Mouse (Mus musculus) MEL (cell line): ENCODE data around the gene Nmnat3.

Source experiments
- GATA1 ChIP-seq: IDR thresholded peaks from 2 replicates; pipeline ENCODE4 v1.6.1; 2011; ENCODE audit warnings: low read depth, low read length, improper control_type of control experiment
- HCFC1 ChIP-seq: IDR thresholded peaks from 2 replicates; pipeline ENCODE4 v1.6.1; 2012; ENCODE audit warnings: low read depth, mild to moderate bottlenecking, inconsistent platforms, low read length, improper control_type of control experiment, moderate library complexity
- MXI1 ChIP-seq: IDR thresholded peaks from 2 replicates; pipeline ENCODE4 v1.6.1; 2011; ENCODE audit warnings: mild to moderate bottlenecking, low read depth, low read length, improper control_type of control experiment
- TCF12 ChIP-seq: IDR thresholded peaks from 2 replicates; pipeline ENCODE4 v1.6.1; 2014; ENCODE audit warnings: low read depth, mild to moderate bottlenecking, inconsistent platforms, low read length, improper control_type of control experiment, moderate library complexity
- USF1 ChIP-seq: IDR thresholded peaks from 2 replicates; pipeline ENCODE4 v1.6.1; 2014; ENCODE audit warnings: low read depth, mild to moderate bottlenecking, inconsistent platforms, low read length, improper control_type of control experiment, moderate library complexity
- ZKSCAN1 ChIP-seq: IDR thresholded peaks from 2 replicates; pipeline ENCODE4 v1.6.1; 2012; ENCODE audit warnings: low read depth, mild to moderate bottlenecking, inconsistent platforms, low read length, improper control_type of control experiment, moderate library complexity

GRCm38 (mm10) chr9:98350318-98351144, 63.3 kb downstream of the Nmnat3 start:
- TF ChIP-seq HCFC1 (no peak), TCF12 (no peak), USF1 (no peak), GATA1 (no peak), ZKSCAN1 (no peak), MXI1 (no peak)
